Mouse (Mus musculus): ENCODE measurements at regions not wholly inside any gene's neighbourhood (a gene's known extent, or its start where the extent isn't known, plus 50 kb on each side); places are given as distances from the start of the nearest gene placed in this dataset.

- TF ChIP-seq POLR2A (IDR thresholded peaks at IDR 0.05; ENCODE audit: borderline replicate concordance, low read depth, low read length) (no peak), CTCF (IDR thresholded peaks at IDR 0.05; ENCODE audit: low read depth, low read length) (no peak)
Observed at GRCm38 (mm10) chr8:26598520-26598919, 378.6 kb upstream of the Zfp703 start.
